Mouse (Mus musculus): ENCODE data around the gene Znrf4.
A peak's percentile ranks its signal among the peaks of the same experiment; 100 is the strongest.

Gene Znrf4

DNA sequence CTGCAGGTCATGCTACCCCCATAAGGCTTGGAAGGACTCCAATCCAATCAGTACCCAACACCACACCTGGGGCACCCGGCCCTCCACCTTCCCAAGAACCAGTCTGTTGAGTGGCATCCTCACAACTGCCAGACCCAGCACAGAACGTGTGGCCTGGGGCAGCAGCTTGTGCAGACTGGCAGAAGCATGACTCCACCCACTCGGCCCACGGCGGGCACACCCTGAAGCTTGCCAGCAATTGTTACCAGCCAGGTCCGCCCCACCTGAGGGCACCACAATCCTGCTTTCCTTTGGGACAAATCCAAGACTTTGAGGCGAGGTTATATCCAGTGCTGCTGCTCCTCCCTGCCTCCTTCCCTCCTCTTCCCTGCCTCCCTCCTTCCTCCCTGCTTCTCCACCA lies 47.4 kb downstream of the Znrf4 start:
- no peak for DNase-seq

DNA sequence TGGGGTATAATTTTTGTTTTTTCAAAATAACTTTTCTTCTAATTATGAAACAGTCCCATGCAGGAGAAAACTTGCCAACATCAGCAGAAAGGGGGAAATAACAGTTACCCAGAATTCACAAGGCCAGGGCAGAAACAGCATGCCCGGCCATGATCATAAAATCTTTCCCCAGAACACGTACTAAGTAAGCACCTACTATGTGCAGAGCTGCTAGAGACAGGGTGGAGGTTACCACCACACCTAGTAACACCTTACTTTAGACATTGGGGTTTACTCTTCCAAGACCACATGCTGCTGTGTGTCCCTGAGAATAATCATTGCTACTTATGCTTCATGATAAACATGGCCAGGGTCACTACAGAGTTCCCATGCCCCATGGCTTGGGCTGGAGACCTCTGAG lies 47.9 kb downstream of the Znrf4 start:
- DNase-seq, result no peak

DNA sequence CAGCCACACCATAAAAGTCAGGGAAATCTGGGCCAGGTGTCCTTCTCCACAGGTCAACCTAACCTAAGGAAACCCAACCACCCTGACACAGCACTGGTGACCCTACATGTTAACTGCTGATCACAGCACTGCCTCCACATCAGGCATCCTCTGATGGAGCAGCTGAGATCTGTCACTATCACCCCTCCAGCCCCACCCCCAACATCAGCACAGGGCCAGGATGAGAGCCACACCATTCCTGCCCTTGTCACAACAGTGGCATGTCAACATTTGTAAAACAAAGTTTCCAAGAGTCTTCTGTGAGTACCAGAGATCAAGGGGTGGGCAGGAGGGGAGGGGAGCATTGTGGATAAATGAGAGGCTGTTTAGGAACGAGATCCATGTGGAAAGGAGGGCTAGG lies 48.7 kb downstream of the Znrf4 start:
- no peak for DNase-seq

DNA sequence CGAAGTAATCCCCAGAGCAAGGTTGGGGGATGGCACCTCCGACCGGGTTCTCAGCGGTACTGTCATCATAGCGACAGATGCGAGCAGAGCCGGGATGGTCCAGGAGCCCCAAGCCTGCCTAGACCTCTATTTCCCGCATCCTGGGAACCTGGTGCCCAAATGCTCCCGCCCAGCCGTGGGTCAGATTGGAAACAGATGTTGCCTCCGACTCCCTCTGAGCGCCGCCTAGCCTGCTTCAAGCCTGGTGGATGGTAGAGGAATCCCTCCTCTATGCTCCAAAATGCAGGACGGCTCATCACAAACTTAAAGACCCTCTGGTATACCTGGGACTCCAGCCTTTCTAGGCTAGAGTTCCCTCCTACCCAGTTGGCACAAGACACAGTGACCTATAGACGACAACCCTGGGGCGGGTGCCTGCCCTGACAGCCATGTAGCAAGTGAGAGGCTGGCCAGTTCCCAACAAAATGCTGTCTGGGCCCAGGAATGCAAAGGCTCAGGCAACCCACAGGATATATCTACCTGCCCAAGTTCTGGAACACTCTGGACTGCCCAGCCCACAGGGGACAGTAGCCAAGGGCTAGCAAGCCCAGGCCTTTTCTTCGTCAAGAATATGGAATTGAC lies 49.3 kb downstream of the Znrf4 start:
- no peak for DNase-seq

DNA sequence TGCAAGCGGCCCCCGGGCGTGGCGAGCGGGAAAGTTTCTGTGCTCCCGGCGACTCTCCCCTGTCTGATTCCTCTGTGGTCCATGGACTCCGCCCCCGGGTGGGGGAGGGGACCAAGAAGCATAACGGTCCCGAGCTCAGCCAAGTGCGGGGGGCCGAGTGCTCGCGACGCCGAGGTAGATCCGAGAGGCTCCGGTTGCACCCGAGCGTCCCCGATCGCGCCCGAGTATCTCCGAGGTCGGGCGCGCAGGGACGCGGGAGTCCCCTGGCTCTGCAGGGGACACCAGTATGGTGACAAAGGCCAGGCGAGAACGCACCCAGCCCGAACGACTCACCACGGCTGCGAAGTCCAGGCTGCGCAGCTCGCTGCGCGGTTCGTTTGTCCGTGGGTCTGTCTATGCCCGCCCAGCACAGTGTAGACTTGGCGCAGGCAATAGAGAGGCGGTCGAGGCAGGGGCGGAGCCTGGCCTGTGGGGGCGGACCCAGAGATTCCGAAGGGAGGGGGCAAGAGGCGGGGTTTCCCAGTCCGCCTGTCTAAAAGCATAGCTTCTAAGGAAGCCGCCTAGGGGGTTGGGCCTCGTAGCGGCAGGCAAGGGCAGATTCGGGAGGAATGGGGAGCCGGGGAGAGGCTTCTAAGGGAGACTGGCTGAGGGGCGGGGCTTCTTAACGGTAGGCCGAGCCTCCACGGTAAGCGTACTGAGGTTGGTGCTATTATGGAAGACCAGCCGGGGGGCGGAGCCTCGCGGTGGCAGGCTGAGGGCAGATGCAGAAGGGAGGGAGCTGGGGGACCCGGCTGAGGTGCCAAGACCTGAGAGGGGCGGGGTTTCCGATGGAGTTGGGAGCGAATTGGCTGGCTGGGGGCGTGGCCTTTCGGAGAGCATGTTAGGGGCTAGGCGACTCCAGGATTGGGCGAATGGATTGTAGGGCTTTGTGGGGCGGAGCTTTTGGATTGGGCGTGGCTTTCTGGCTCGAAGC lies 50.2 kb downstream of the Znrf4 start:
- DNase-seq, result peak; percentile 100
